Mouse (Mus musculus) hindbrain, embryonic 16.5 days (tissue): Measurements from ENCODE around the gene Cacna2d1. TPM values are rescaled to one million over a fixed set of nuclear protein-coding genes. Genes with fewer than 3 reads are reported as not detected.

Experiments
- ATAC-seq: fragments of 200-750 bp; cut with Nextera tagmentation; 2 replicates; pipeline ENCODE4 v1.8.0; 2017; ENCODE audit warnings: moderate TSS enrichment, moderate library complexity
- H3K27ac ChIP-seq: fragments of 300-500 bp; sonication (generic); 2 replicates; pipeline ENCODE4 v1.5.1; 2014; ENCODE audit warnings: low read depth, mild to moderate bottlenecking, control low read depth, low read length, moderate library complexity
- H3K27me3 ChIP-seq: fragments of 300-500 bp; sonication (generic); replicated peaks from 2 replicates; pipeline ENCODE4 v1.6.1; 2014; ENCODE audit warnings: low read length; ENCODE audit not compliant: control insufficient read depth, insufficient read depth
- H3K36me3 ChIP-seq: fragments of 300-500 bp; sonication (generic); 2 replicates; pipeline ENCODE4 v1.6.1; 2014; ENCODE audit warnings: mild to moderate bottlenecking, low read length, moderate library complexity, mixed read lengths; ENCODE audit not compliant: control insufficient read depth, insufficient read depth
- H3K4me1 ChIP-seq: fragments of 300-500 bp; sonication (generic); 2 replicates; pipeline ENCODE4 v1.6.1; 2014; ENCODE audit warnings: low read depth, low read length; ENCODE audit not compliant: control insufficient read depth, insufficient read depth
- H3K4me2 ChIP-seq: fragments of 300-500 bp; sonication (generic); 2 replicates; pipeline ENCODE4 v1.6.1; 2014; ENCODE audit warnings: mild to moderate bottlenecking, low read length, control low read depth, moderate library complexity
- H3K4me3 ChIP-seq: fragments of 300-500 bp; sonication (generic); 2 replicates; pipeline ENCODE4 v1.5.1; 2014; ENCODE audit warnings: mild to moderate bottlenecking, low read length, control low read depth, moderate library complexity
- H3K9ac ChIP-seq: fragments of 300-500 bp; sonication (generic); 2 replicates; pipeline ENCODE4 v1.6.1; 2014; ENCODE audit warnings: low read depth, mild to moderate bottlenecking, control low read depth, low read length, moderate library complexity
- H3K9me3 ChIP-seq: fragments of 300-500 bp; sonication (generic); 2 replicates; pipeline ENCODE4 v1.6.1; 2014; ENCODE audit warnings: mild to moderate bottlenecking, low read length, moderate library complexity; ENCODE audit not compliant: control insufficient read depth
- WGBS: fragments of 180-500 bp; shearing (Covaris S2); extraction: QIAGEN DNeasy Blood & Tissue Kit; methylation state at CpG from one replicate; pipeline ENCODE4 v1.1.7; 2014; 5-methylcytosine and 5-hydroxymethylcytosine counted together
- polyA plus RNA-seq: library from polyadenylated mRNA; unstranded; fragments of >200 nt; fragmentation: Nextera tagmentation; extraction: Ambion mirVana; gene quantifications from 2 replicates; pipeline ENCODE4 v1.2.1, GENCODE M21; 2015

The Cacna2d1 gene
- polyA plus RNA-seq, 1 experiment from 2014 or later: 30.4 TPM

GRCm38 (mm10) chr5:16417996-16418395 is 483.5 kb downstream of the Cacna2d1 start:
- ATAC-seq: no peak
- whole genome bisulfite sequencing: 77% methylated on average over 1 of the region's 1 CpGs
- Histone ChIP-seq H3K9ac (no peak overlapping the region), H3K27me3 (no peaks in the 10 kb centered on the region), H3K27ac (no peak overlapping the region), H3K4me3 (no peak overlapping the region), H3K36me3 (no peaks in the 10 kb centered on the region), H3K9me3 (no peaks in the 10 kb centered on the region), H3K4me2 (no peak overlapping the region), H3K4me1 (no peaks in the 10 kb centered on the region)

GRCm38 (mm10) chr5:16418504-16418903 is 484.0 kb downstream of the Cacna2d1 start:
- WGBS: 83% methylated on average over 3 of the region's 3 CpGs

More at GRCm38 (mm10) chr5:16418504-16418903, 484.0 kb downstream of the Cacna2d1 start:
- ATAC-seq: no peak
- no peak overlapping the region for H3K9ac ChIP-seq
- no peaks in the 10 kb centered on the region for H3K36me3 ChIP-seq
- H3K9me3 ChIP-seq: no peaks in the 10 kb centered on the region
- H3K4me2 ChIP-seq: no peak overlapping the region
- H3K27ac ChIP-seq: no peak overlapping the region
- no peak overlapping the region for H3K4me3 ChIP-seq
- no peaks in the 10 kb centered on the region for H3K4me1 ChIP-seq
- no peaks in the 10 kb centered on the region for H3K27me3 ChIP-seq

Other genes starting within 250 kb of the Cacna2d1 start
- gene Speer4c, start 220.4 kb upstream of the Cacna2d1 start, polyA plus RNA-seq: not detected in 2 replicates